Mouse (Mus musculus) liver (tissue): ENCODE data around the gene 2010111I01Rik.

ENCODE experiments used
- DNase-seq: peaks from one replicate; pipeline ENCODE4 v3.0.0-alpha.2; 2020; ENCODE audit warnings: mixed read lengths

2010111I01Rik gene

GRCm38 (mm10) chr13:63170282-63171073, 205.8 kb downstream of the 2010111I01Rik start:
- DNase-seq = no peak

GRCm38 (mm10) chr13:63171347-63172096, 206.8 kb downstream of the 2010111I01Rik start:
- DNase-seq = no peak

- no peak for DNase-seq
Observed at GRCm38 (mm10) chr13:63172097-63172445, 207.4 kb downstream of the 2010111I01Rik start.

- no peak for DNase-seq
Observed at GRCm38 (mm10) chr13:63174252-63175020, 209.7 kb downstream of the 2010111I01Rik start.

- no peak for DNase-seq
Observed at GRCm38 (mm10) chr13:63176131-63176530, 211.4 kb downstream of the 2010111I01Rik start.

GRCm38 (mm10) chr13:63177232-63177631, 212.5 kb downstream of the 2010111I01Rik start:
- DNase-seq = no peak

- DNase-seq = no peak
Observed at GRCm38 (mm10) chr13:63180641-63181235, 216.0 kb downstream of the 2010111I01Rik start.

GRCm38 (mm10) chr13:63184946-63185345, 220.3 kb downstream of the 2010111I01Rik start:
- no peak for DNase-seq

GRCm38 (mm10) chr13:63186217-63186616, 221.5 kb downstream of the 2010111I01Rik start:
- DNase-seq = no peak

GRCm38 (mm10) chr13:63186642-63187041, 221.9 kb downstream of the 2010111I01Rik start:
- DNase-seq = no peak

GRCm38 (mm10) chr13:63187145-63188143, 222.8 kb downstream of the 2010111I01Rik start:
- DNase-seq = no peak

- DNase-seq = no peak
Observed at GRCm38 (mm10) chr13:63188306-63188705, 223.6 kb downstream of the 2010111I01Rik start.

- DNase-seq = no peak
Observed at GRCm38 (mm10) chr13:63188811-63189210, 224.1 kb downstream of the 2010111I01Rik start.

GRCm38 (mm10) chr13:63193423-63193822, 228.7 kb downstream of the 2010111I01Rik start:
- DNase-seq = no peak

- DNase-seq = no peak
Observed at GRCm38 (mm10) chr13:63198038-63198437, 233.3 kb downstream of the 2010111I01Rik start.

GRCm38 (mm10) chr13:63199588-63199987, 234.9 kb downstream of the 2010111I01Rik start:
- DNase-seq = no peak

- DNase-seq = no peak
Observed at GRCm38 (mm10) chr13:63203502-63204278, 239.0 kb downstream of the 2010111I01Rik start.

- no peak for DNase-seq
Observed at GRCm38 (mm10) chr13:63205750-63206149, 241.1 kb downstream of the 2010111I01Rik start.

- no peak for DNase-seq
Observed at GRCm38 (mm10) chr13:63206396-63206795, 241.7 kb downstream of the 2010111I01Rik start.

GRCm38 (mm10) chr13:63216537-63216936, 251.8 kb downstream of the 2010111I01Rik start:
- DNase-seq = no peak
